Mouse (Mus musculus) kidney, postnatal 25 days (tissue): Measurements from ENCODE around the gene Ap3b1.

Experiments used
- DNase-seq, 2 experiments: peaks; one replicate each; pipeline ENCODE4 v3.0.0; 2021; ENCODE audit warnings: mixed read lengths in 2 of 2

The Ap3b1 gene

GRCm38 (mm10) chr13:94542061-94542460, 183.3 kb downstream of the Ap3b1 start:
- no peak for DNase-seq

- no peak for DNase-seq
These were observed 185.5 kb downstream of the Ap3b1 start for GRCm38 (mm10) chr13:94544211-94544610.

- DNase-seq: no peak
These were observed 187.0 kb downstream of the Ap3b1 start for GRCm38 (mm10) chr13:94545739-94546138.

GRCm38 (mm10) chr13:94546246-94546645, 187.5 kb downstream of the Ap3b1 start:
- DNase-seq: no peak

GRCm38 (mm10) chr13:94549580-94549979, 190.8 kb downstream of the Ap3b1 start:
- DNase-seq: no peak

- DNase-seq: no peak
These were observed 191.3 kb downstream of the Ap3b1 start for GRCm38 (mm10) chr13:94550037-94550436.

GRCm38 (mm10) chr13:94560011-94560410, 201.3 kb downstream of the Ap3b1 start:
- peak; percentile 83 to 88 for DNase-seq

- DNase-seq: no peak
These were observed 202.1 kb downstream of the Ap3b1 start for GRCm38 (mm10) chr13:94560878-94561277.

GRCm38 (mm10) chr13:94562652-94563339, 204.0 kb downstream of the Ap3b1 start:
- peak in 1 of 2 experiments; percentile 31 for DNase-seq

GRCm38 (mm10) chr13:94563836-94564235, 205.1 kb downstream of the Ap3b1 start:
- no peak for DNase-seq

- DNase-seq: peak in 1 of 2 experiments; percentile 19
These were observed 205.7 kb downstream of the Ap3b1 start for GRCm38 (mm10) chr13:94564351-94564994.

- peak in 1 of 2 experiments; percentile 17 for DNase-seq
These were observed 206.4 kb downstream of the Ap3b1 start for GRCm38 (mm10) chr13:94565176-94565575.

- peak in 1 of 2 experiments; percentile 17 for DNase-seq
These were observed 206.9 kb downstream of the Ap3b1 start for GRCm38 (mm10) chr13:94565616-94566015.

- peak in 1 of 2 experiments; percentile 10 for DNase-seq
These were observed 209.0 kb downstream of the Ap3b1 start for GRCm38 (mm10) chr13:94567739-94568138.

GRCm38 (mm10) chr13:94571001-94571400, 212.2 kb downstream of the Ap3b1 start:
- DNase-seq: peak in 1 of 2 experiments; percentile 9

GRCm38 (mm10) chr13:94573356-94573755, 214.6 kb downstream of the Ap3b1 start:
- no peak for DNase-seq

- DNase-seq: no peak
These were observed 215.1 kb downstream of the Ap3b1 start for GRCm38 (mm10) chr13:94573833-94574232.

GRCm38 (mm10) chr13:94575607-94576398, 217.0 kb downstream of the Ap3b1 start:
- no peak for DNase-seq

GRCm38 (mm10) chr13:94576399-94577176, 217.8 kb downstream of the Ap3b1 start:
- DNase-seq: no peak

GRCm38 (mm10) chr13:94577177-94577540, 218.4 kb downstream of the Ap3b1 start:
- DNase-seq: no peak

- DNase-seq: no peak
These were observed 236.5 kb downstream of the Ap3b1 start for GRCm38 (mm10) chr13:94595289-94595688.

- DNase-seq: no peak
These were observed 237.1 kb downstream of the Ap3b1 start for GRCm38 (mm10) chr13:94595701-94596361.
